Mouse (Mus musculus): ENCODE measurements around the gene Kif5c. TPM values are rescaled to one million over a fixed set of nuclear protein-coding genes. Genes with fewer than 3 reads are reported as not detected.

Gene Kif5c
- polyA plus RNA-seq, 1 experiment from 2014 or later = 11.3 TPM

DNA sequence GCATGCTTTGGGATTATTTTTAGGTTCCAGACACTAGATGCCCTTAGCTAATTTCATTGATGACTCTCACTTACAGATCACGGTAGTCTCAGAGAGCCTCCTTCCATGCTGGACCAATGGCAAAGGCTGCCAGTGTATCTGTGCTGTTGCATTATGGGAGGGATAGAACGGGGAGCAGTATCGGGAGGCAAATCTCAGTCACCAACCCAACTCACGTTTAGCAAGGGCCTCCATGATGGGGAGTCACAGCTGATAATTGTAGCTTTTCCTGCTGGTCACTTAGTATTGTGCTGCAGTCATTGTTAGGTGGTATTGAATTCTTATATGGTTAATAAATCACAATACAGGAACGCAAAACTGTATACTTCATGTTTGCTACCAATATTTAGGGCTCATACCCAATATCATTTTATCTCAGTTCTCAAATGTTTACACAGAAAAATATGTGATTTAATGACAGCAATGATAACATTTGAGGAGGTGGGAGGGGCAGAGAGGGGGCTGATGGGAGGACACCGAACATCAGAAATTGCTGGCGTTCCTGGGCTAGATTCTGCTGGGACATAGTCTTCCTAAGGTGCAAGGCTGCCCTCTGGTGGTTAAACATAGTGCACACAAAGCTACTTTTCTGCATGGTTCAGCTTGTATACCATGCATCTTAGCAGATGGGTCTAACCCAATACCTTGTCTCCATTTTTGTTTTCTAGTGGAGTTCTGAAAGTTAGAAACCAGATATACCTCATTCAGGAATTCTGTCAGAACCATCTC lies 115.1 kb downstream of the Kif5c start:
- DNase-seq (ENCODE audit: low spot score) (peak; percentile 77), ATAC-seq (replicated peaks; ENCODE audit: low FRiP score, low TSS enrichment, low read depth) (peak; percentile 59)
- Histone ChIP-seq H3K4me2 (ENCODE audit: low read length) (no peak overlapping the region), H3K27me3 (replicated peaks; ENCODE audit: control insufficient read depth, insufficient read depth, low read length) (no peaks in the 10 kb centered on the region), H3K36me3 (ENCODE audit: control insufficient read depth, insufficient read depth, low read length) (no peaks in the 10 kb centered on the region), H3K9me3 (ENCODE audit: control insufficient read depth, low read length) (no peaks in the 10 kb centered on the region), H3K4me1 (replicated peaks; ENCODE audit: control insufficient read depth, insufficient read depth, low read length) (0 out of 2 replicates have a peak, but pooled peaks cover 3% of the 10 kb centered on the region), H3K27ac (ENCODE audit: low read depth) (no peak overlapping the region), H3K9ac (ENCODE audit: low read length) (no peak overlapping the region), H3K4me3 (ENCODE audit: low read depth, low read length) (no peak overlapping the region)
- 60% methylated on average over 7 of the region's 7 CpGs for WGBS

DNA sequence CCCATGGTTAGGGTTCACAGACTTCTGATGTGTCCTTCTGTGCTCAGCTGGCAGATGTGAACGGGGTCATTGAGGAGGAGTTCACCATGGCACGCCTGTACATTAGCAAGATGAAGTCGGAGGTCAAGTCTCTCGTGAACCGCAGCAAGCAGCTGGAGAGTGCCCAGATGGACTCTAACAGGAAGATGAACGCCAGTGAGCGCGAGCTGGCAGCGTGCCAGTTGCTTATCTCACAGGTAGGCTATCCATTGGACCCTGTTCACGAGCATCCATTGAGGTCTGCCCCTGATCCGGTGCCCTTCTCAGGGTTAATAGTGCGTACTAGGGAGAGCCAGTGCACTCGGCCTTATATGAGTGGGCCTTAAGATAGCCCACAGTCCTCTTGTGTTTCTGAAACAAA lies 116.3 kb downstream of the Kif5c start:
- Histone ChIP-seq H3K9ac (ENCODE audit: low read length) (no peak overlapping the region), H3K27me3 (replicated peaks; ENCODE audit: control insufficient read depth, insufficient read depth, low read length) (no peaks in the 10 kb centered on the region), H3K4me2 (ENCODE audit: low read length) (no peak overlapping the region), H3K4me3 (ENCODE audit: low read depth, low read length) (no peak overlapping the region), H3K4me1 (replicated peaks; ENCODE audit: control insufficient read depth, insufficient read depth, low read length) (0 out of 2 replicates have a peak, but pooled peaks cover 5% of the 10 kb centered on the region), H3K36me3 (ENCODE audit: control insufficient read depth, insufficient read depth, low read length) (no peaks in the 10 kb centered on the region), H3K9me3 (ENCODE audit: control insufficient read depth, low read length) (no peaks in the 10 kb centered on the region), H3K27ac (ENCODE audit: low read depth) (no peak overlapping the region)
- WGBS = 82% methylated on average over 13 of the region's 13 CpGs
- no peak for ATAC-seq (replicated peaks; ENCODE audit: low FRiP score, low TSS enrichment, low read depth)
- no peak for DNase-seq (ENCODE audit: low spot score)

DNA sequence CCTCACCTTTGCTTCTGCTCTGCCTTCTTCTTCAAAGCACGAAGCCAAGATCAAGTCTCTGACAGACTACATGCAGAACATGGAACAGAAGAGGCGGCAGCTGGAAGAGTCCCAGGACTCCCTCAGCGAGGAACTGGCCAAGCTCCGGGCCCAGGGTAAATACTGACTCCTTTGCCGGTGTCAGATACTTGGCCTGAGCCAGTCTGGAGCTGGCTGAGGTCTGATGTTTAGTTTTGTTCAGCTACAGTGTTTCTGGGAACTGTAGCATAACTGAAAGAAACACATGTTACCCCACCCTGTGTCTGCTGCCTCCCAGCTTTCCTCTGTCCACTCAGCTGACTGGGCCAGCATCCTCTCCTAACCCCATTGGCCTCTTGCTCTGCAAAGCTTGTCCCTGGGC lies 119.9 kb downstream of the Kif5c start:
- DNase-seq (ENCODE audit: low spot score) (no peak), ATAC-seq (replicated peaks; ENCODE audit: low FRiP score, low TSS enrichment, low read depth) (no peak)
- Histone ChIP-seq H3K9ac (ENCODE audit: low read length) (no peak overlapping the region), H3K27ac (ENCODE audit: low read depth) (no peak overlapping the region), H3K4me1 (replicated peaks; ENCODE audit: control insufficient read depth, insufficient read depth, low read length) (peaks cover 10% of the 10 kb centered on the region; the same call in 1 of the 2 replicates), H3K4me2 (ENCODE audit: low read length) (no peak overlapping the region), H3K36me3 (ENCODE audit: control insufficient read depth, insufficient read depth, low read length) (no peaks in the 10 kb centered on the region), H3K4me3 (ENCODE audit: low read depth, low read length) (no peak overlapping the region), H3K9me3 (ENCODE audit: control insufficient read depth, low read length) (no peaks in the 10 kb centered on the region), H3K27me3 (replicated peaks; ENCODE audit: control insufficient read depth, insufficient read depth, low read length) (no peaks in the 10 kb centered on the region)
- 52% methylated on average over 5 of the region's 5 CpGs for WGBS

DNA sequence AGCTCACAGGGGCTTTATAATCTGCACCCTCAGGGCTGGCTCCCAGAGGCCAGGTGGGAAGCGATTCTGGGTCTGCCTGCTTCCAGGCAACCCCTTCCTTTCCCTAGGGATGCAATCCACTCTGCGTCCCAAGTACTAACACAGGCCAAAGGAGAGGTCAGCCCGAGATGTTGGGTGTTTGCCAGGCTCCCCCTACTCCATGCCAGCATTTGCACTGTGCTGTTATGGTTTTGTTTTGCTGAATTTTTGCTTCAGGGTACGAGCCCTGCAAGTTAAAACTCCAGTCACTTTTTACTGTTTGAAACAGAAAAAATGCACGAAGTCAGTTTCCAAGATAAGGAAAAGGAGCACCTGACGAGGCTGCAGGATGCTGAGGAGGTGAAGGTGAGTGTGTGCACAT lies 121.9 kb downstream of the Kif5c start:
- WGBS = 77% methylated on average over 6 of the region's 6 CpGs
- H3K9ac ChIP-seq (ENCODE audit: low read length) = no peak overlapping the region

DNA sequence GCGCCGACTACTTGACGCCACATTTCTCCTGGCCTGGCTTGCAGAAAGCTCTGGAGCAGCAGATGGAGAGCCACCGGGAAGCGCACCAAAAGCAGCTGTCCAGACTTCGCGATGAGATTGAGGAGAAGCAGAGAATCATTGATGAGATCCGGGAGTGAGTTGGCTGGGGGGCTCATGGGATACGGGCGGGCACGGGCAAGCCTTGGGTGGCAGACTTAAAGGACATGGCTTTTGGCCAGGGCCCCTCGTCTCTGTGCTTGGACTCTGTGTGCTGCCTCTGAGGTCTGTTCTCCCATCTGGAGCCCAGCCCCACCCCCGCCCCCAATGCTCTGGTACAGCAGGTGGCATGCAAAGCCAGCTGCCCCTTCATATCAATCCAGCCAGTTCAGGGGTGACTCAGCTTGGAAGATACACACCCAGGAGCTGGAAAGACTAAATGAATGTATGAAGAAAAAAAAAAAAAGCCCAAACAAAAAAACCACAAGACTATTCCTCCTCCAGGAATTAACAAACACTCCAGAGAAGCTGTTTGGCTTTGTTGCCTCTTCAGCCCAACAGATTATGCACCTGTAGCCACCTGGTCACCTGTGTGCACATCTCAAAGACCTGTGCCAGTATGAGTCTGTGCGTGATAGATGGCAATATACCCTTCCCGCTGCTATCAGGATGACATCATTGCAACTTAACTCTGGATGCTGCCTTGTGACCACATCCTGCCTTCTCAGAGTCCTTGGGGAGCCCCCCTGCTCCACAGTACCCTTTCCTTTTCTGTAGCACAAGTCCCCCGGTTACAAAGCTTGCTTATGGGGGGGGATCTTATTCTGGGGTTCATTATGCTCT lies 123.0 kb downstream of the Kif5c start:
- DNase-seq (ENCODE audit: low spot score) = no peak
- ATAC-seq (replicated peaks; ENCODE audit: low FRiP score, low TSS enrichment, low read depth) = no peak
- H3K4me2 ChIP-seq (ENCODE audit: low read length) = no peak overlapping the region
- peaks cover 23% of the 10 kb centered on the region for H3K4me1 ChIP-seq (replicated peaks; ENCODE audit: control insufficient read depth, insufficient read depth, low read length)
- H3K36me3 ChIP-seq (ENCODE audit: control insufficient read depth, insufficient read depth, low read length) = no peaks in the 10 kb centered on the region
- no peak overlapping the region for H3K9ac ChIP-seq (ENCODE audit: low read length)
- H3K4me3 ChIP-seq (ENCODE audit: low read depth, low read length) = no peak overlapping the region
- no peak overlapping the region for H3K27ac ChIP-seq (ENCODE audit: low read depth)
- H3K9me3 ChIP-seq (ENCODE audit: control insufficient read depth, low read length) = no peaks in the 10 kb centered on the region
- H3K27me3 ChIP-seq (replicated peaks; ENCODE audit: control insufficient read depth, insufficient read depth, low read length) = no peaks in the 10 kb centered on the region
- WGBS = 80% methylated on average over 16 of the region's 16 CpGs

More for the DNA sequence above, 121.9 kb downstream of the Kif5c start:
- Histone ChIP-seq H3K27ac (ENCODE audit: low read depth) (no peak overlapping the region), H3K9me3 (ENCODE audit: control insufficient read depth, low read length) (no peaks in the 10 kb centered on the region), H3K4me1 (replicated peaks; ENCODE audit: control insufficient read depth, insufficient read depth, low read length) (peaks cover 23% of the 10 kb centered on the region), H3K36me3 (ENCODE audit: control insufficient read depth, insufficient read depth, low read length) (no peaks in the 10 kb centered on the region), H3K4me2 (ENCODE audit: low read length) (no peak overlapping the region), H3K27me3 (replicated peaks; ENCODE audit: control insufficient read depth, insufficient read depth, low read length) (no peaks in the 10 kb centered on the region), H3K4me3 (ENCODE audit: low read depth, low read length) (no peak overlapping the region)
- ATAC-seq (replicated peaks; ENCODE audit: low FRiP score, low TSS enrichment, low read depth) (no peak), DNase-seq (ENCODE audit: low spot score) (no peak)

DNA sequence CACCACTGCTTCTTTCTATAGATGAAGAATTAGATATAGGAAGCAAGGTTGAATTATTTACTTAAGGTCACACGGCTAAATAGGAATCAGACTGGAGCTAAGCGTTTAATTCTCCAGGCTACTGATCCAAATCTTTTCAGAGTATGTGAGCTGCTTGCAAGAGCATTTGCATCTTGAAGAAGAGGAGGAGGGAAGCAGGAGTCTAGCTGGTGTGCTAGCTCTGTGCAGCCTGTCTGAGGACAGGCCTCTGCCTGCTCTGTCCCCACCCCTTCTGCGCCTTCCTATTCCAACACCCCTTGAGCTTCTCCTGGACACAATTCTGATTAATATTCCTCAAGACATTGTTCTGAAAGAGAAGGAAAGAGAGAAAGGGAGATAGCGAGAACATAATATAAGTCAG lies 123.8 kb downstream of the Kif5c start:
- Histone ChIP-seq H3K9ac (ENCODE audit: low read length) (no peak overlapping the region), H3K4me1 (replicated peaks; ENCODE audit: control insufficient read depth, insufficient read depth, low read length) (peaks cover 23% of the 10 kb centered on the region), H3K9me3 (ENCODE audit: control insufficient read depth, low read length) (no peaks in the 10 kb centered on the region), H3K27me3 (replicated peaks; ENCODE audit: control insufficient read depth, insufficient read depth, low read length) (no peaks in the 10 kb centered on the region), H3K4me3 (ENCODE audit: low read depth, low read length) (no peak overlapping the region), H3K27ac (ENCODE audit: low read depth) (no peak overlapping the region), H3K4me2 (ENCODE audit: low read length) (no peak overlapping the region), H3K36me3 (ENCODE audit: control insufficient read depth, insufficient read depth, low read length) (no peaks in the 10 kb centered on the region)
- no peak for ATAC-seq (replicated peaks; ENCODE audit: low FRiP score, low TSS enrichment, low read depth)
- DNase-seq (ENCODE audit: low spot score) = no peak
- 80% methylated on average over 4 of the region's 4 CpGs for WGBS

DNA sequence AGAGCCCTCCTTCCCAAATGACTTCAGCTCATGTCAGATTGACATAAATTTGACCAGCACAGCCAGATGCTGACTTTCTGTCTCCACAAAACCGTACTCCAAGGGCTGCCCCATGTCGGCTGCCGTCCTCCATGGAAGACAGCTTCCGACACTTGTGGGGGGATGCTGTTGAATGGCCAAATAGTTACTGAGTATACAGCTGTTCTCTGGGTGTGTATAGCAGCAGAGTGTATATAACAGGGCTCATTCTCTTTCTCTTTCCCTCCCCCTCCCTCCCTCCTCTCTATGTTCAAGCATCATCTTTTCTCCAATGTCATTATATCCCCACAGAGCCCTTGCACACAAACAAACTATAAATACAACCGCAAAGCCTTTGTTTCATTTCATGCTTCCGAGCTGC lies 124.7 kb downstream of the Kif5c start:
- no peaks in the 10 kb centered on the region for H3K36me3 ChIP-seq (ENCODE audit: control insufficient read depth, insufficient read depth, low read length)
- H3K4me2 ChIP-seq (ENCODE audit: low read length) = 0 out of 2 replicates have a peak overlapping the region, but pooled peaks have one; percentile 6
- H3K27ac ChIP-seq (ENCODE audit: low read depth) = no peak overlapping the region
- no peak overlapping the region; the same call in 1 of the 2 replicates for H3K9ac ChIP-seq (ENCODE audit: low read length)
- no peaks in the 10 kb centered on the region for H3K9me3 ChIP-seq (ENCODE audit: control insufficient read depth, low read length)
- no peak overlapping the region for H3K4me3 ChIP-seq (ENCODE audit: low read depth, low read length)
- ATAC-seq (replicated peaks; ENCODE audit: low FRiP score, low TSS enrichment, low read depth) (no peak), DNase-seq (ENCODE audit: low spot score) (no peak)
- H3K27me3 ChIP-seq (replicated peaks; ENCODE audit: control insufficient read depth, insufficient read depth, low read length) = no peaks in the 10 kb centered on the region
- 51% methylated on average over 6 of the region's 6 CpGs for WGBS
- H3K4me1 ChIP-seq (replicated peaks; ENCODE audit: control insufficient read depth, insufficient read depth, low read length) = peaks cover 23% of the 10 kb centered on the region

DNA sequence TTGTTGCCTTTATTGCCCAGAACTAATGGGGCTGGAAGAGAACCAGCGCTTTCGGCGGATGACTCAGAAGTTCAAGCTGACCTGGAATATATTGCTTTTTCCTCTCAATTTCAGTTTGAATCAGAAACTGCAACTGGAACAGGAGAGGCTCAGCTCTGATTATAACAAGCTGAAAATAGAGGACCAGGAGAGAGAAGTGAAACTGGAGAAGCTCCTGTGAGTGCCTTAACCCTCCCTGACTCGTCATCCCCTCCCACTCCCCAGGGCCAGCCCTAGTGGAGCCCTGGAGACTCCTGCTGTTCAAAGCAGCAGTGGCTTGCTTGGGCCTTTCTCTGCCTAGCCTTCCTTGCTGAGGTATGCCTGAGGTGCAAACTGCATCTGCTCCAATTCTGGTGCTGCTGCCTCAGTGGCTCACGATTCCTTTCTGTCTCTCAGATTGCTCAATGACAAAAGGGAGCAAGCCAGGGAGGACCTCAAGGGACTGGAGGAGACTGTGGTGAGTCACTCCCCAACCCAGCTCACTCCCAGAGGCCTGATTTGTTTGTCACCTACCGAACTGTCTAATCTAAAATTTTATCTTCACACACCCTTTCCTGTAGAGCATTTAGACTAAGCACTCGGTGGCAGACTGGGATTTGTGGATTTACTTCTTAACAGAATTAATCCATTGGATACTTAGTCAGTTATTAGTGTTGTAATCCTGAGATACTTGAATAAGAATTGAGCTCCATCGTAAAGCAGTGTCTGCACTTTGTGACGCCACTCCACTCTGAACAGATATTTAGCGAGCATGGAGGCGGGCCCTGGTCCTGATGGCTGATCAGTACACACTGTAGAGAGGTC lies 125.4 kb downstream of the Kif5c start:
- H3K4me1 ChIP-seq (replicated peaks; ENCODE audit: control insufficient read depth, insufficient read depth, low read length) = peaks cover 20% of the 10 kb centered on the region
- no peaks in the 10 kb centered on the region for H3K36me3 ChIP-seq (ENCODE audit: control insufficient read depth, insufficient read depth, low read length)
- 0 out of 2 replicates have a peak overlapping the region, but pooled peaks have one; percentile 6 for H3K4me2 ChIP-seq (ENCODE audit: low read length)
- H3K9ac ChIP-seq (ENCODE audit: low read length) = no peak overlapping the region; the same call in 1 of the 2 replicates
- H3K27me3 ChIP-seq (replicated peaks; ENCODE audit: control insufficient read depth, insufficient read depth, low read length) = no peaks in the 10 kb centered on the region
- H3K9me3 ChIP-seq (ENCODE audit: control insufficient read depth, low read length) = no peaks in the 10 kb centered on the region
- DNase-seq (ENCODE audit: low spot score) = no peak
- no peak for ATAC-seq (replicated peaks; ENCODE audit: low FRiP score, low TSS enrichment, low read depth)
- WGBS = 59% methylated on average over 11 of the region's 11 CpGs
- H3K4me3 ChIP-seq (ENCODE audit: low read depth, low read length) = no peak overlapping the region
- no peak overlapping the region for H3K27ac ChIP-seq (ENCODE audit: low read depth)

Measured in intestine, embryonic 14.5 days (tissue).